Mouse (Mus musculus) hindbrain, embryonic 10.5 days (tissue): ENCODE results near the gene Fbxo36. TPM values are rescaled to one million over a fixed set of nuclear protein-coding genes. Genes with fewer than 3 reads are reported as not detected.

Experiments used
- DNase-seq: peaks from one replicate; pipeline ENCODE4 v3.0.0-alpha.2; 2017; ENCODE audit warnings: low spot score
- H3K27ac ChIP-seq: fragments of 300-500 bp; sonication (generic); 2 replicates; pipeline ENCODE4 v1.5.1; 2016; ENCODE audit warnings: mild to moderate bottlenecking, moderate library complexity
- H3K27me3 ChIP-seq: fragments of 300-500 bp; sonication (generic); 2 replicates; pipeline ENCODE4 v1.6.1; 2016; ENCODE audit warnings: mild to moderate bottlenecking; ENCODE audit not compliant: poor library complexity, insufficient read depth, severe bottlenecking
- H3K36me3 ChIP-seq: fragments of 300-500 bp; sonication (generic); 2 replicates; pipeline ENCODE4 v1.6.1; 2016; ENCODE audit warnings: mild to moderate bottlenecking, moderate library complexity
- H3K4me1 ChIP-seq: fragments of 300-500 bp; sonication (generic); replicated peaks from 2 replicates; pipeline ENCODE4 v1.6.1; 2016; ENCODE audit warnings: mild to moderate bottlenecking
- H3K4me3 ChIP-seq: fragments of 300-500 bp; sonication (generic); 2 replicates; pipeline ENCODE4 v1.5.1; 2016; ENCODE audit warnings: mild to moderate bottlenecking, moderate library complexity
- H3K9me3 ChIP-seq: fragments of 300-500 bp; sonication (generic); 2 replicates; pipeline ENCODE4 v1.6.1; 2016; ENCODE audit warnings: mild to moderate bottlenecking, moderate library complexity
- WGBS: fragments of 180-500 bp; shearing (Covaris S2); methylation state at CpG from one replicate; pipeline ENCODE4 v1.1.7; 2016; 5-methylcytosine and 5-hydroxymethylcytosine counted together
- polyA plus RNA-seq: library from polyadenylated mRNA; unstranded; fragments of >200 nt; fragmentation: Nextera tagmentation; extraction: Ambion mirVana; gene quantifications from 2 replicates; pipeline ENCODE4 v1.2.1, GENCODE M21; 2016

Fbxo36 gene
- polyA plus RNA-seq, 1 experiment from 2014 or later: 14.5 TPM

- Histone ChIP-seq H3K4me1 (peaks cover 10% of the 10 kb centered on the region; the same call in 1 of the 2 replicates), H3K27ac (0 out of 2 replicates have a peak overlapping the region, but pooled peaks have one; percentile 29), H3K36me3 (no peaks in the 10 kb centered on the region), H3K9me3 (peaks cover 6% of the 10 kb centered on the region; the same call in 1 of the 2 replicates), H3K27me3 (no peaks in the 10 kb centered on the region), H3K4me3 (no peak overlapping the region)
- WGBS: 39% methylated on average over 2 of the region's 2 CpGs
- no peak for DNase-seq
These were observed 42.5 kb downstream of the Fbxo36 start for GRCm38 (mm10) chr1:84882066-84882532.

GRCm38 (mm10) chr1:84882937-84883336, 43.3 kb downstream of the Fbxo36 start:
- H3K27ac ChIP-seq: no peak overlapping the region
- DNase-seq: no peak
- H3K36me3 ChIP-seq: no peaks in the 10 kb centered on the region
- peaks cover 6% of the 10 kb centered on the region; the same call in 1 of the 2 replicates for H3K9me3 ChIP-seq
- 87% methylated on average over 4 of the region's 4 CpGs for WGBS
- peaks cover 10% of the 10 kb centered on the region; the same call in 1 of the 2 replicates for H3K4me1 ChIP-seq
- H3K27me3 ChIP-seq: no peaks in the 10 kb centered on the region
- no peak overlapping the region for H3K4me3 ChIP-seq

DNA sequence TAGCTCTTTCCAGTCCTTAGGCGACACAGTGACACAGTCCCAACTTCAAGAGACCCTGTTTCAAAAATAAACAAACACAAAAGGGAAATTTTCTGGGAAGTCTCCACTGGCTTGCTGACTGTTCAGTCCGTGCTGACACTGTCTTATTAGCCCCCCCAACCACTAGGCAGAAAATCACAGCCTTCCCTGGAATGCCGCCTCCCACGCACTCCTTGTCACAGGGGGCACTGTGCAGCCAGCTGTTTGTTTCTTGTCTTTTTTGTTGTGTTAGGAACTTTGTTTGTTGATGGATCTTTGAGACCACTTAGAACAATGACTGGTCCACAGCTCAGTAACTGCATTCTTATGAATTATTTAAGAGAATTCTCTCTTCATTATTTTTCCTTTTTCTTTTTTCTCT, 44.2 kb downstream of the Fbxo36 start:
- Histone ChIP-seq H3K9me3 (peaks cover 6% of the 10 kb centered on the region; the same call in 1 of the 2 replicates), H3K27ac (no peak overlapping the region), H3K4me3 (no peak overlapping the region), H3K36me3 (no peaks in the 10 kb centered on the region), H3K27me3 (no peaks in the 10 kb centered on the region), H3K4me1 (peaks cover 10% of the 10 kb centered on the region; the same call in 1 of the 2 replicates)
- no peak for DNase-seq
- WGBS: 75% methylated on average over 4 of the region's 4 CpGs

DNA sequence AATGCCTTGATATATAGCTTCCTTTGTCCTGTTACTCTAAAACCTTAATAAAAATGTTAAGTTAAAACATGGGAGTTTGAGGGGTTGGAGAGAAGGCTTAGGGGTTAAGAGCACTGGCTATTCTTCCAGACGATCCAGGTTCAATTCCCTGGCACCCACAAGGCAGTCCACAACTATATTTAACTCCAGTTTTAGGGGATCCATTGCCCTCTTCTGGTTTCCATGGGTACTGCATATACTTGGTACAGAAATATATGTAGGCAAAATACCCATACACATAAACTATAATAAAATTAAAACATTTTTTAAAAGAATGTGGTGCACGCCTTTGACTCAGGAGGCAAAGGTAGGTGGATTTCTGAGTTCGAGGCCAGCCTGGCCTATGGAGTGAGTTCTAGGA, 45.5 kb downstream of the Fbxo36 start:
- DNase-seq: no peak
- Histone ChIP-seq H3K36me3 (no peaks in the 10 kb centered on the region), H3K27me3 (no peaks in the 10 kb centered on the region), H3K9me3 (peaks cover 6% of the 10 kb centered on the region; the same call in 1 of the 2 replicates), H3K4me3 (no peak overlapping the region), H3K4me1 (peaks cover 22% of the 10 kb centered on the region), H3K27ac (no peak overlapping the region)
- 90% methylated on average over 3 of the region's 3 CpGs for WGBS

- Histone ChIP-seq H3K36me3 (no peaks in the 10 kb centered on the region), H3K4me3 (no peak overlapping the region), H3K27ac (no peak overlapping the region), H3K9me3 (peaks cover 4% of the 10 kb centered on the region; the same call in 1 of the 2 replicates), H3K4me1 (peaks cover 26% of the 10 kb centered on the region), H3K27me3 (no peaks in the 10 kb centered on the region)
- 84% methylated on average over 6 of the region's 6 CpGs for whole genome bisulfite sequencing
- no peak for DNase-seq
These were observed 46.3 kb downstream of the Fbxo36 start for GRCm38 (mm10) chr1:84885921-84886320.

- H3K27me3 ChIP-seq: no peaks in the 10 kb centered on the region
- H3K4me3 ChIP-seq: peak overlapping the region; percentile 18; the same call in 1 of the 2 replicates
- peaks cover 16% of the 10 kb centered on the region for H3K4me1 ChIP-seq
- peaks cover 4% of the 10 kb centered on the region; the same call in 1 of the 2 replicates for H3K9me3 ChIP-seq
- no peaks in the 10 kb centered on the region for H3K36me3 ChIP-seq
- no peak for DNase-seq
- H3K27ac ChIP-seq: peak overlapping the region; percentile 81
- WGBS: 55% methylated on average over 8 of the region's 8 CpGs
These were observed 49.8 kb downstream of the Fbxo36 start for GRCm38 (mm10) chr1:84889330-84890004.

- peaks cover 16% of the 10 kb centered on the region for H3K4me1 ChIP-seq
- peak overlapping the region; percentile 81 for H3K27ac ChIP-seq
- H3K4me3 ChIP-seq: peak overlapping the region; percentile 18; the same call in 1 of the 2 replicates
- DNase-seq: peak; percentile 56
- H3K9me3 ChIP-seq: peaks cover 4% of the 10 kb centered on the region; the same call in 1 of the 2 replicates
- WGBS: 21% methylated on average over 7 of the region's 7 CpGs
- H3K36me3 ChIP-seq: no peaks in the 10 kb centered on the region
- no peaks in the 10 kb centered on the region for H3K27me3 ChIP-seq
These were observed 50.4 kb downstream of the Fbxo36 start for GRCm38 (mm10) chr1:84890005-84890393.

DNA sequence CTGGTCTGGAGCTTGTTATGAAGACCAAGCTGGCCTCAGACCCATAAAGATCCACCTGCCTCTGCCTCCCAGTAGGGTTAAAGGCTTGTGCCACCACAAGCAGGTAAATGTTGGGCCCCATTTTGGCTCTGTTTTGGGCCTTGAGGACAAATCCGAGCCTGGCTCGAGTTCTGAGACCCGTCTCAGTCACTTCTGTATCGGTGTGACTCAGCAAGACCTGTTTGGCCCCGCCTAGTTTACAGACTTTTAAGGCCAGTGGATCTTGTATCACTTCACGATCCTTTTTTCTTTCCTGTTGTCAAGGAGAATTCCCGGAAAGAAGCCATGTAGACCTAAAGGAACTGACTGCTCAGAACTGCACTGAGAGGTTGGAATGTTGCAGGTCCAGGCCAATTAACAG, 50.9 kb downstream of the Fbxo36 start:
- 78% methylated on average over 7 of the region's 7 CpGs for WGBS
- Histone ChIP-seq H3K36me3 (no peaks in the 10 kb centered on the region), H3K9me3 (peaks cover 4% of the 10 kb centered on the region; the same call in 1 of the 2 replicates), H3K4me1 (peaks cover 16% of the 10 kb centered on the region), H3K27me3 (no peaks in the 10 kb centered on the region), H3K27ac (peak overlapping the region; percentile 81), H3K4me3 (no peak overlapping the region)
- DNase-seq: no peak

DNA sequence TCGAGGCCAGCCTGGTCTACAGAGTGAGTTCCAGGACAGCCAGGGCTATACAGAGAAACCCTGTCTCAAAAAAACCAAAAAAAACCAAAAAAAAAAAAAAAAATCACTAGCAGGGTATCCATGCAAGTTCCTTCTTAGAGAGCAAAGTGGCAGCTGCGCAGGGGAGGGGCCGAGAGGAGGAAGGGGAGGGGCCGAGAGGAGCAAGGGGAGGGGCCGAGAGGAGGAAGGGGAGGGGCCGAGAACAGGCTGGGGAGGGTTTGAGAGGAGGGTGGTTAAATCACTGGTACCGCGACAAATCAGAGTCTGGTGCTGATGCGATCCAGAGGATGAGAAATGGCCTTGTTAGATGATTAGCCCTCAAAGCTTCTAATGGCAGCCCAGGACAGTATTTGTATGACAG, 52.1 kb downstream of the Fbxo36 start:
- WGBS: 92% methylated on average over 9 of the region's 9 CpGs
- peaks cover 16% of the 10 kb centered on the region for H3K4me1 ChIP-seq

GRCm38 (mm10) chr1:84897364-84897763, 57.7 kb downstream of the Fbxo36 start:
- no peaks in the 10 kb centered on the region for H3K9me3 ChIP-seq
- H3K27me3 ChIP-seq: no peaks in the 10 kb centered on the region
- H3K27ac ChIP-seq: no peak overlapping the region
- H3K4me3 ChIP-seq: no peak overlapping the region
- WGBS: 85% methylated on average over 6 of the region's 6 CpGs
- no peaks in the 10 kb centered on the region for H3K4me1 ChIP-seq
- H3K36me3 ChIP-seq: no peaks in the 10 kb centered on the region
- no peak for DNase-seq

More for the DNA sequence above, 52.1 kb downstream of the Fbxo36 start:
- no peak for DNase-seq
- H3K36me3 ChIP-seq: no peaks in the 10 kb centered on the region
- no peaks in the 10 kb centered on the region for H3K9me3 ChIP-seq
- H3K4me3 ChIP-seq: no peak overlapping the region
- H3K27me3 ChIP-seq: no peaks in the 10 kb centered on the region
- H3K27ac ChIP-seq: no peak overlapping the region

GRCm38 (mm10) chr1:84899156-84899555, 59.5 kb downstream of the Fbxo36 start:
- H3K27me3 ChIP-seq: no peaks in the 10 kb centered on the region
- no peaks in the 10 kb centered on the region for H3K4me1 ChIP-seq
- WGBS: 93% methylated on average over 6 of the region's 6 CpGs
- no peaks in the 10 kb centered on the region for H3K9me3 ChIP-seq
- H3K27ac ChIP-seq: no peak overlapping the region
- no peaks in the 10 kb centered on the region for H3K36me3 ChIP-seq
- H3K4me3 ChIP-seq: no peak overlapping the region
- DNase-seq: no peak

DNA sequence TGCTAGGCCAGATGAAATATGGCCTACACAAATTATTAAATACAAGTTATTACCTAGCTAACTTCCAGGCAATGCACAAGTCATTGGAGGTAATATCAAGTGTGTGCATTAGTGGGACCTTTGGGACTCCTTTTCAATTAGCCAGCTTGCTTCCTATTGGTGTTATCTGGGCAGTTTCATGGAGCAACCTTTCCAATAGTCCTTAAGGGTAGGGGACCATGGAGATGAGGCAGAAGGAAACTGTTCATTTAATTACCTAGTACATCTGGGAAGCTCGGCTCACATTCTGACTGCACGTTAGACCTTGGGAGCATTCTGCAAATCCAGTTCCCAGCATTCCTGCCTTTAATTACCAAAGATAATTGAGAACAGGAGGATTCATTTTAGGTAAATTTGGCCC, 64.8 kb downstream of the Fbxo36 start:
- 89% methylated on average over 2 of the region's 2 CpGs for WGBS

GRCm38 (mm10) chr1:84910177-84910804, 70.7 kb downstream of the Fbxo36 start:
- Histone ChIP-seq H3K9me3 (no peaks in the 10 kb centered on the region), H3K27ac (peak overlapping the region; percentile 40; the same call in 1 of the 2 replicates), H3K4me1 (peaks cover 13% of the 10 kb centered on the region), H3K4me3 (no peak overlapping the region), H3K36me3 (no peaks in the 10 kb centered on the region), H3K27me3 (no peaks in the 10 kb centered on the region)
- 56% methylated on average over 8 of the region's 8 CpGs for WGBS
- DNase-seq: peak; percentile 45

More for the DNA sequence above, 64.8 kb downstream of the Fbxo36 start:
- Histone ChIP-seq H3K27ac (no peak overlapping the region), H3K36me3 (no peaks in the 10 kb centered on the region), H3K4me3 (no peak overlapping the region), H3K27me3 (no peaks in the 10 kb centered on the region), H3K9me3 (no peaks in the 10 kb centered on the region), H3K4me1 (no peaks in the 10 kb centered on the region)
- no peak for DNase-seq
